Mouse (Mus musculus) myocyte (in vitro differentiated cells): Measurements from ENCODE around the gene Add2. TPM values are rescaled to one million over a fixed set of nuclear protein-coding genes. Genes with fewer than 3 reads are reported as not detected.

Experiments
- H3K27me3 ChIP-seq: one replicate; pipeline ENCODE4 v1.6.1; 2011; ENCODE audit not compliant: control insufficient read depth, insufficient read depth, insufficient read length
- H3K36me3 ChIP-seq: one replicate; pipeline ENCODE4 v1.6.1; 2011; ENCODE audit not compliant: control insufficient read depth, insufficient read depth
- H3K4me2 ChIP-seq: one replicate; pipeline ENCODE4 v1.6.1; 2011; ENCODE audit warnings: low read depth, control low read depth
- H3K4me3 ChIP-seq: one replicate; pipeline ENCODE4 v1.5.1; 2011; ENCODE audit warnings: mild to moderate bottlenecking, control low read depth, moderate library complexity
- H3K79me2 ChIP-seq: one replicate; pipeline ENCODE4 v1.6.1; 2011; ENCODE audit not compliant: control insufficient read depth, insufficient read depth
- H3ac ChIP-seq: one replicate; pipeline ENCODE4 v1.6.1; 2011; ENCODE audit not compliant: control insufficient read depth, insufficient read length
- CEBPB ChIP-seq: IDR thresholded peaks from 2 replicates; pipeline ENCODE4 v1.6.1; 2011; ENCODE audit warnings: mild to moderate bottlenecking, moderate library complexity; ENCODE audit not compliant: poor library complexity, insufficient read depth, severe bottlenecking
- E2F4 ChIP-seq: IDR thresholded peaks from one replicate; pipeline ENCODE4 v1.6.1; 2011; ENCODE audit warnings: mild to moderate bottlenecking, control low read depth, moderate library complexity; ENCODE audit not compliant: insufficient read depth
- MAX ChIP-seq: IDR thresholded peaks from one replicate; pipeline ENCODE4 v1.6.1; 2011; ENCODE audit warnings: low read depth, mild to moderate bottlenecking, control low read depth
- MYOD1 ChIP-seq, 3 experiments: IDR thresholded peaks; one replicate each; pipeline ENCODE4 v1.6.1; 2011; ENCODE audit warnings: control low read depth in 2 of 3, low read depth in 2 of 3, mild to moderate bottlenecking in 2 of 3, moderate library complexity in 1 of 3; ENCODE audit not compliant: insufficient read length in 2 of 3, control insufficient read depth in 1 of 3
- MYOG ChIP-seq, 3 experiments: IDR thresholded peaks; one replicate each; pipeline ENCODE4 v1.6.1; 2011; ENCODE audit warnings: control low read depth in 2 of 3, low read depth in 2 of 3, mild to moderate bottlenecking in 2 of 3; ENCODE audit not compliant: insufficient read length in 2 of 3, control insufficient read depth in 1 of 3, insufficient read depth in 1 of 3
- POLR2A ChIP-seq: IDR thresholded peaks from one replicate; pipeline ENCODE4 v1.6.1; 2011; ENCODE audit warnings: low read depth, mild to moderate bottlenecking, control low read depth, moderate library complexity; ENCODE audit not compliant: insufficient read length
- POLR2AphosphoS2 ChIP-seq: IDR thresholded peaks from one replicate; pipeline ENCODE4 v1.6.1; 2011; ENCODE audit warnings: low read depth, control low read depth; ENCODE audit not compliant: insufficient read length
- REST ChIP-seq: IDR thresholded peaks from one replicate; pipeline ENCODE4 v1.6.1; 2011; ENCODE audit warnings: mild to moderate bottlenecking, control low read depth, moderate library complexity; ENCODE audit not compliant: insufficient read depth, insufficient read length
- SRF ChIP-seq: IDR thresholded peaks from one replicate; pipeline ENCODE4 v1.6.1; 2011; ENCODE audit warnings: low read depth; ENCODE audit not compliant: control insufficient read depth, insufficient read length
- TCF12 ChIP-seq: IDR thresholded peaks from one replicate; pipeline ENCODE4 v1.6.1; 2011; ENCODE audit warnings: mild to moderate bottlenecking, control low read depth; ENCODE audit not compliant: poor library complexity, insufficient read depth, severe bottlenecking
- TCF3 ChIP-seq: IDR thresholded peaks from one replicate; pipeline ENCODE4 v1.6.1; 2011; ENCODE audit warnings: low read depth, control low read depth; ENCODE audit not compliant: insufficient read length
- USF1 ChIP-seq: IDR thresholded peaks from one replicate; pipeline ENCODE4 v1.6.1; 2011; ENCODE audit warnings: low read depth, mild to moderate bottlenecking, control low read depth, moderate library complexity
- polyA plus RNA-seq: library from polyadenylated mRNA; unstranded; fragments of >200 nt; fragmentation: generic; extraction: Trizol; gene quantifications from one replicate; pipeline ENCODE4 v1.2.1, GENCODE M21; 2012; ENCODE audit warnings: missing spikeins

Add2 gene
- polyA plus RNA-seq, 1 experiment = 3.6 TPM

GRCm38 (mm10) chr6:86031527-86031926 lies 3.0 kb downstream of the Add2 start:
- no peak for TF ChIP-seq SRF
- no peak for TF ChIP-seq MAX
- Histone ChIP-seq H3ac (no peak overlapping the region), H3K36me3 (no peaks in the 10 kb centered on the region), H3K4me2 (no peak overlapping the region), H3K79me2 (no peaks in the 10 kb centered on the region), H3K27me3 (peaks cover 4% of the 10 kb centered on the region), H3K4me3 (no peak overlapping the region)

GRCm38 (mm10) chr6:86033635-86034034 lies 5.2 kb downstream of the Add2 start:
- peaks cover 4% of the 10 kb centered on the region for H3K27me3 ChIP-seq

GRCm38 (mm10) chr6:86038901-86039300 lies 10.4 kb downstream of the Add2 start:
- H3K79me2 ChIP-seq = no peaks in the 10 kb centered on the region
- H3K4me2 ChIP-seq = no peak overlapping the region
- TF ChIP-seq CEBPB (no peak), E2F4 (no peak), REST (no peak), POLR2A (no peak), MAX (no peak), MYOG (IDR thresholded peaks at IDR 0.05; ENCODE audit: control insufficient read depth in 1 of 3, insufficient read depth in 1 of 3, insufficient read length in 2 of 3, low read depth in 2 of 3) (no peak), POLR2AphosphoS2 (no peak), TCF3 (no peak), USF1 (no peak), MYOD1 (IDR thresholded peaks at IDR 0.05; ENCODE audit: control insufficient read depth in 1 of 3, insufficient read length in 2 of 3, low read depth in 2 of 3) (no peak)
- no peak overlapping the region for H3K4me3 ChIP-seq
- H3K27me3 ChIP-seq = no peaks in the 10 kb centered on the region
- no peak overlapping the region for H3ac ChIP-seq
- H3K36me3 ChIP-seq = no peaks in the 10 kb centered on the region

More at GRCm38 (mm10) chr6:86033635-86034034, 5.2 kb downstream of the Add2 start:
- Histone ChIP-seq H3K4me3 (no peak overlapping the region), H3K4me2 (no peak overlapping the region), H3ac (no peak overlapping the region), H3K79me2 (no peaks in the 10 kb centered on the region), H3K36me3 (no peaks in the 10 kb centered on the region)
- TF ChIP-seq USF1 (no peak), CEBPB (no peak), REST (no peak), E2F4 (no peak), SRF (no peak), TCF12 (no peak), POLR2AphosphoS2 (no peak), TCF3 (no peak), MYOD1 (IDR thresholded peaks at IDR 0.05; ENCODE audit: control insufficient read depth in 1 of 3, insufficient read length in 2 of 3, low read depth in 2 of 3) (no peak), MYOG (IDR thresholded peaks at IDR 0.05; ENCODE audit: control insufficient read depth in 1 of 3, insufficient read depth in 1 of 3, insufficient read length in 2 of 3, low read depth in 2 of 3) (no peak), POLR2A (no peak), MAX (no peak)

GRCm38 (mm10) chr6:86040140-86040539 lies 11.7 kb downstream of the Add2 start:
- H3ac ChIP-seq = no peak overlapping the region
- no peaks in the 10 kb centered on the region for H3K79me2 ChIP-seq
- no peak overlapping the region for H3K4me3 ChIP-seq
- H3K4me2 ChIP-seq = no peak overlapping the region
- no peaks in the 10 kb centered on the region for H3K36me3 ChIP-seq
- TF ChIP-seq MYOD1 (IDR thresholded peaks at IDR 0.05; ENCODE audit: control insufficient read depth in 1 of 3, insufficient read length in 2 of 3, low read depth in 2 of 3) (no peak), MYOG (IDR thresholded peaks at IDR 0.05; ENCODE audit: control insufficient read depth in 1 of 3, insufficient read depth in 1 of 3, insufficient read length in 2 of 3, low read depth in 2 of 3) (no peak), CEBPB (no peak), REST (no peak), TCF3 (no peak), USF1 (no peak), SRF (no peak)
- no peaks in the 10 kb centered on the region for H3K27me3 ChIP-seq

- Histone ChIP-seq H3K27me3 (no peaks in the 10 kb centered on the region), H3K79me2 (no peaks in the 10 kb centered on the region), H3K4me3 (no peak overlapping the region), H3K4me2 (no peak overlapping the region), H3ac (no peak overlapping the region), H3K36me3 (no peaks in the 10 kb centered on the region)
- no peak for TF ChIP-seq SRF
- TF ChIP-seq TCF3 = no peak
- TF ChIP-seq POLR2AphosphoS2 = no peak
- TF ChIP-seq E2F4 = no peak
- no peak for TF ChIP-seq MYOG (IDR thresholded peaks at IDR 0.05; ENCODE audit: control insufficient read depth in 1 of 3, insufficient read depth in 1 of 3, insufficient read length in 2 of 3, low read depth in 2 of 3)
- TF ChIP-seq POLR2A = no peak
- no peak for TF ChIP-seq REST
Measured at GRCm38 (mm10) chr6:86047510-86047909, 19.0 kb downstream of the Add2 start.
